Mouse (Mus musculus) cerebral cortex, adult 2 months (tissue): ENCODE results near the gene Erap1.

Experiments
- WGBS: fragments of 180-500 bp; shearing (Covaris S2); methylation state at CpG from one replicate; pipeline ENCODE4 v1.1.7; 2018; 5-methylcytosine and 5-hydroxymethylcytosine counted together

Erap1 gene

DNA sequence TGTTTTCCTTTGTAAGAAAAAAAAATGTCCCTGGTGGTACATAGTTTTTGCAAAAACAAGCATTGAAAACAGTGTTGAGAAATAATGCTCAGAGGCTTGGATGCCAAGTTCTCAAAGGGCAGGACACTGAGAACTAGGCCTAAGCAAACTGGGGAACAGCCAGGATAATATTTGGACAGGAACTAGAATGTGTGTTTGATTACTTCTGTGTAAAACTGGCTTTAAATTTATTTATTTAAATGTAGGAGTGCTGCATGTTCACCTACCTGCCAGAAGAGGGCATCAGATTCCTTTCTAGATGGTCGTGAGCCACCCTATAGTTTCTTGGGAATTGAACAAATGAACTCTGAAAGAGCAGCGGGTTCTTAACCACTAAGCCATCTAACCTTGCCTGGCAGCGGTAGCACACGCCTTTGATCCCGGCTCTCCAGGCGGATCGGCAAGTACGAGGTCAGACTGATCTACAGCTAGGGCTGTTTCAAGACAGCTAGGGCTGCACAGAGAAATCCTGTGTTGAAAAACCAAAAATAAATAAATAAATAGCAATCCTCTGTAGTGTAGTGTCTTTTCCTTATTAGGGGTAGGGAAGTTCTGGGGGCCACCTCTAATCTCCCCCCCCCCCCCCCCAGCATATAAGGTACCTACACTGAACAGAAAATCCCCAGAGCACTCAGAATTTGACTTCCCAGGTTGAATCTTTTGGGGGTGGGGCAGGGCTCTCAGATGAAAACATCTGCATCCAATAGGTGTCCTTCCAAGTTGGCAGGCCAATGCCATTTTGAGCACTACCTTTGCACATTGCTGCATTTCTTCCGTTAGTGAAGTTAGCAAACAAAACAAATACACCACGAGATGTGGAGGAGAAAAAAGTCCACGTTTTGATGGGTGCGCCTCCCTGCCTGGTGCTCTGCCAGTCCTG is at the start of gene Erap1:
TSS of gene Erap1 (plus strand) at position 776 of the 919 bp plus-strand sequence.
- under 1% methylated on average over 12 of the region's 12 CpGs for WGBS

DNA sequence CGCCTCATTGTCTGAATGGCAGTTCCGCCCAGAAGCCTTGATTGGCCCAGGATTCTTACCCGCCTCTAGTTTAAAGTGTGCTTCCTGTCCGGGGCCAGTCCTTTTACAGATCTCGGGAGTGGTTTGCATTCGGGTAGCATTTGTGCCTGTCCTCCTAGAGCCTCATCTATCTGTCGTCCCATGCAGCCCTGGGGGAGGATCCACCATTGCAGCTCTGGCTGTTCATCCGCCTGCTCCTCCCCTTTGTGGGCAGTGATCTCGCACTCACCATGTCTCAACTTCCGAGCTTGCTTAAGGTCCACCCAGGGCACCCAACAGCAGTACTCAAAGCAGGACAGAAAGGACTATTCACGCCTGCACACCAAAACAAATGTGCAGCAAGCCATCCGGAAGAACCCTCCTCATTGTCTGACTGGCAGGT is 48.0 kb upstream of the Erap1 start:
- WGBS = 57% methylated on average over 12 of the region's 12 CpGs

DNA sequence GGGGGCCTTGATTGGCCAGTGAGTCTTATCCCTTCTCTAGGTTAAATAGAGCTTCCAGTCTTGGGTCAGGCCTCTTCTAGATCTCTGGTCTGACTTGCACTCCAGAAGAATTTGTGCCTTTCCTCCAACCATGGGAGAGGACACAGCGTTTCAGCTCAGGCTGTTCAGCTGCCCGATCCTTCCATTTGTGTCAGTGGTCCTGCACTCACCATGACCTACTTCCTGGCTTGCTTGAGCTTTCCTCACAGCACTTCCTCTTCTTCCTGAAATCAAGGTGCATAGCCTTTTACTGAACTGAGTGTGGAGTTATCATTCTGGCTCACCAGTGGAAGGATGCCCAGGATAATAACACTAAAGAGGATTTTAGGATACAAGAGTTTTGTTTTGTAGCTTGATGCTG is 47.5 kb upstream of the Erap1 start:
- WGBS = 79% methylated on average over 2 of the region's 2 CpGs

DNA sequence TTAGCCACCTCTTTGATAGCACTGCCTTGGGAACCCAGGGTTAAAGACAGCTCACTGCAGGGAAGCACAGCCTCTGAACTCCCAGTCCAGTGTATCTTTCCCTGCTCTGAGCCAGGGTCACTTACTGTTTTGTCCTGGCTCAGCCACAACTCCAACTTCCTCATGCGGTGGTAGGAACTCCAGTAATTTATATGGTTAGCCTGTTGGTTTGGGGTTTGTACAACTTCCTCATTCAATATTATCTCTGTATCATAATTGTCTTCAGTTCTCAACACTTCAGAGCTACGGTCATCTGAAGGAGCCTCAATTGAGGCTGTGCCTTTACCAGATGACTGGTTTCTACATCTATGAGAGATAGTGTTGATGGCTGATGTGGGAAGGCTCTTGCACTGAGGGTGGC is 42.3 kb upstream of the Erap1 start:
- 84% methylated on average over 2 of the region's 2 CpGs for WGBS

DNA sequence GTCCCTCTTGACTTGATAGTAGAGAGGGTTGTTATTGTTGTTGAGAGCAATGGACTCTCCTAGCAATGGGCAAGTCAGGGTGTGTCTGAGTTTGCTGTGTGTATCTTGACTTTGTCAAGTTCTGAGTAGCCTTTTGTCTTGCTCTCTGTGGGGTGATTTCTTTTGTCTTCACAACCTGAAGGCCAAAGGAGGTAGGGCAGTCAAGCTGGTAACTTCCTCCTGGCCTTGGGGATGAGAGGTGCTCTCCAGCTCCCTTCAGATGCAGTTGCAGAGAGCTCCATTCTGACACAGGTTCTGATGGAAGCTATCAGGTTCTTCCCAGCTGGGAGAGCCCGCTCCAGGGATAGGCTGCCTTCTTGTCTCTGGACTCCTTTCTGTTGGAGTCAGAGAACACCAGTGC is 37.6 kb upstream of the Erap1 start:
- 81% methylated on average over 1 of the region's 1 CpGs for WGBS

DNA sequence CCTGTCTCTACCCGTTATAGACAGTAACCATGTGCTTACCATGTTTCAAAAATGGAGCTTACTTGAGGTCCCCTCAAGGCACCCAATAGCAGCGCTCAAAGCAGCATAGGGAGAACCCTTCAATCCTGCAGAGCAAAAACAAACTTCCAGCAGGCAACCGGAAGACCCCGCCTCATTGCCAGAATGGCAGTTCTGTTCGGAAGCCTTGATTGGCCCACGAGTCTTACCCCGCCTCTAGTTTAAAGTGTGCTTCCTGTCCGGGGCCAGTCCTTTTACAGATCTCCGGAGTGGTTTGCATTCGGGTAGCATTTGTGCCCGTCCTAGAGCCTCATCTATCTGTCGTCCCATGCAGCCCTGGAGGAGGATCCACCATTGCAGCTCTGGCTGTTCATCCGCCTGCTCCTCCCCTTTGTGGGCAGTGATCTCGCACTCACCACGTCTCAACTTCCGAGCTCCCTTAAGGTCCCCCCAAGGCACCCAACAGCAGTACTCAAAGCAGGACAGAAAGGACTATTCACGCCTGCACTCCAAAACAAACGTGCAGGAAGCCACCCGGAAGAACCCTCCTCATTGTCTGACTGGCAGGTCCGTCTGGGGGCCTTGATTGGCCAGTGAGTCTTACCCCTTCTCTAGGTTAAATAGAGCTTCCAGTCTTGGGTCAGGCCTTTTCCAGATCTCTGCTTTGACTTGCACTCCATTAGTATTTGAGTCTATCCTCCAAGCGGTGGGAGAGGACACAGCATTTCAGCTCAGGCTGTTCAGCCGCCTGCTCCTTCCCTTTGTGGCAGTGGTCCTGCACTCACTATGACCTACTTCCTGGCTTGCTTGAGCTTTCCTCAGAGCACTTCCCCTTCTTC is 22.0 kb upstream of the Erap1 start:
- 8% methylated on average over 22 of the region's 22 CpGs for WGBS

DNA sequence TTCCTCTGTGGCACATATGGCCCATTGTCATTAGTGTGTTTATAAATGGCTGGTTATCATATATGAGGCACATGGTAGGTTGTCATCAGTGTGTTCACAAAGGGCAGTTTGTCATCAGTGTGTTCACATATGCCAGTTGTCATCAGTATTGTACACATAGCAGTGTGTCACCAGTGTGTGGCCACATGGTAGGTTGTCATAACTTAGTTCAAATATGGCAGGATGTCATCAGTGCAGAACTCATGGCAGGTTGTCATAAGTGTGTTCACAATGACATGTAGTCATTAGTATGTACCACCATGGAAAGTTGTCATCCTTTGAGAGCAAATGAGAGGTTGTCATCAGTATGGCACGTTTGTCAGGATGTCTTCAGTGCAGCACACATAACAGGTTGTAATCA is 7.0 kb upstream of the Erap1 start:
- 53% methylated on average over 1 of the region's 1 CpGs for WGBS

DNA sequence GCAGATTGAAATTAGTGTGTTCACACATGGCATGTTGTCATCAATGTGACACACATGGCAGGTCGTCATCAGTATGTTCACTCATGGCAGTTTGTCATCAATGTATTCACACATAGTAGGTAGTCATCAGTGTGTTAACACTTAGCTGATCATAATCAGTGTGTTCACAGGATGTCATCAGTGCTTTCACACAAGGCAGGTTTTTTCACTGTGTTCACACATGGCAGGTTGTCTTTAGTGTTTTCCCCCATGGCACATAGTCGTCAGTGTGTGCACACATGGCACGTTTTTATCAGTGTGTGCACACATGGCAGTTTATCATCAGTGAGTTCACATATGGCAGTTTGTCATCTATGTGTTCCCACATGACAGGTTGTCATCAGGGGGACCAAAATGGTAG is 6.5 kb upstream of the Erap1 start:
- 71% methylated on average over 3 of the region's 3 CpGs for WGBS

DNA sequence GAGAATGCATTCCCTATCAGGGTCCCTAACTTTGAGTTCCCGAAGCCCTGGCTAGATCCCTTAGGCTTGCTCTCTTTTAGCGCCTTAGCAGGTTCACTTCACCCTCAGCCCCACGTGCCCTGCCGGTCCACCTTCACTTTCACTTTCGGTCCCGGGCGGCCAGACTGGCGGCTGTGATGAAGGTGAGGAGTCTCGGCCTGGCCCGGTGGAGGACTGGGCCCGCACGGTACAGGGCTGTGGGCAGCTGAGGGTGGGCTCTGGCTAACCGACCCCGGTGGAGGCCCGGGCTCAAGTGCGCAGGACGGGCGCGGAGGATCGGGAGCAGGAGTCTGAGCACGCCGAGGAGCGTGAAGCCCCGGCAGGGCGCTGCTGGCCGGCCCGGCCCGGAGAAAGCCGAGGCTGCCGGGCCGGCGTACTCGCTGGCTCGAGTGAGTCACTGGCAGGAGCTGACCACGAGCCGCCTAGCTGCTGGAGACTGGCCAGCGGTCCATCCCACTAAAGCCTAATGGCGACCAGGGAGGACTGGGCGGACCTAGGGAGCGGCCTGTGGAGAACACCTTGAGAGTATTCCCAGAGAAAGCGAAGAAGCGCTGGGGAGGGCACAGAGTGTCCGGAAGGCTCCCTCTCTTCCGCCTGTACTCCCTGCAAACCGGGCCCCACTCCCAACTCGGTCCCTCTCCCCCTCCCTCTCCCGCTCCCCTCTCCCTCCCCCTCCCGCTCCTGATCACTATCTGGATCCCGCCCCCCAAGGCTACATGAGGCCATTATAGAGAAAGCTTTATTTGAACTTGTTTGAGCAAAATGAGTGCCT is 549 bp downstream of the Erap1 start:
- WGBS = under 1% methylated on average over 46 of the region's 49 CpGs

DNA sequence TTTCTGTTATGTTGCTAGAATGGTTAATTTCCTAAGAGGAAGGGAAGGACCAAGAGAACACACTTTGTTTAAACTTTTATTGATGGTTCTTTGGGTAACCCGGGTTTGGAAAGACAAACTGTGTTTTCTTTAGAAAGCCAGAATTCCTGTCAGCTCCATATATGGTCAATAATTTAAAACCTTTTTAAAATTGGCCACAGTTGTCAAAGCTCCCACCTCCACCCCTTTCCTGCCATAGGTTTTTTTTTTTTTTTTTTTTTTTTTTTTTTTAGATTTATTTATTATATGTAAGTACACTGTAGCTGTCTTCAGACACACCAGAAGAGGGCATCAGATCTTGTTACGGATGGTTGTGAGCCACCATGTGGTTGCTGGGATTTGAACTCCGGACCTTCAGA is 1.2 kb downstream of the Erap1 start:
- WGBS = 41% methylated on average over 3 of the region's 3 CpGs

DNA sequence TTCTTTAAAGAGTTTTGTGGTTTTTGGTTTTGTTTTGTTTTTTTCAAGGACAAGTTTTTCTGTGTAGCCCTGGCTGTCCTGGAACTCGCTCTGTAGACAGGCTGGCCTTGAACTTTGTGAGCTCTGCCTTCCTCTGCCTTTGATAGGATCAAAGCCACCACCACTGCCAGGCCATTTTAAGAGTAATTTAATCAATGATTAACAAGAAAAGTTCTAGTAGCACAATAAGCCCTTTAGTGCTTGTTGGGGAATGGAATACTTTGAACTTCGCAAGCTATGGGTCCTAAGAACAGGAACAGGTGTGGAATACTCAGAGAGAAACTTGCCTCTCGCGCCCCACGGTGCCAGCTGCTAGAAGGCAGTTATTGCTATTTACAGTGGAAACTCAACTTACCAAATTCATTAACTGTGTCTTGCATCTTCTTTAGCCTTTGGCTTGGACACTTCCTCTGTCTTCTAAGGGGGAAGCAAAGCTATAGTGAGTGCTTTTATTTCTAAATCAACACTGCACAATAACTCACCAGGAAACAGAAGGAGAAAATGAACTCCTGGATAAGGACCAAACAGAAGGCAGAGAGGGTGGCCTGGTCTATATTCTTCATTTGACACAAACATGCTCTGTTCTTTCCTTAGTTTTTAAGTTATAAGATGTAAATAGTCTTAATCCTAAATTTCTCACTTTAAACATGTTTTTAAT is 56.3 kb downstream of the Erap1 start:
- 86% methylated on average over 5 of the region's 5 CpGs for WGBS

DNA sequence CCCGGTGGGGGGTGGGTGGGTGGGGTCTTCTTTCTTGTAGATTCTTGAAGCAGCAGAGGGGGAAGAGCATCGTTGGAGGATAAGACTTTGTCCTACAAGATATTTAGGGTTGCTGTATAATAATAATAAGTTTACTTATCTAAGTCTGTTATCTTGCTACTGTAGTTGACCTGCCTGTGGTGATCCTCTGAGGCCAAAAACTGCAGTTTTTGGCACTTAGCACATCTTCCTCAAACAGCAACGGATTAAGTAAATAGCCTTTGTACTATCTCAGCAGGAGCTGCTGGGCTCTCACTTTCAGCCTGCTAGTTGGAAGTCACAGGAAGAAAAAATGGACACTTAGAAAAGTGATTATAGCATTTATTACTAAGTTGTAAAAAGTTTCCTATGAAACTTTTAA is 56.9 kb downstream of the Erap1 start:
- 60% methylated on average over 3 of the region's 3 CpGs for WGBS

DNA sequence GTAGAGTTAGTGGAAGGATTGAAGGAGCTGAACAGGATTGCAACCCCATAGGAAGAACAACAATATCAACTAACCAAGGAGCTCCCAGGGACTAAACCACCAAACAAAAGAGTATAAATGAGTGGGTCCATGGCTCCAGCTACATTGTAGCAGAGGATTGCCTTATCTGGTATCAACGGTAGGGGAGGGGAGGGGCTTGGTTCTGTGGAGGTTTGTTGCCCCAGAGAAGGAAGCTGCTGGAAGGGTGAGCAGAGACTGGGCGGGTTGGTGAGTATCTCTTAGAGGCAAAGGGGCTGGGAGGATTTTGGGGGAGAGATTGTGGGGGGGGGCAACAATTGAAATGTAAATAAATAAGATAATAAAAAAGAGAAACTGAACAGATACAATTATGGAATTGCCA is 79.6 kb downstream of the Erap1 start:
- whole genome bisulfite sequencing = 96% methylated on average over 2 of the region's 2 CpGs

DNA sequence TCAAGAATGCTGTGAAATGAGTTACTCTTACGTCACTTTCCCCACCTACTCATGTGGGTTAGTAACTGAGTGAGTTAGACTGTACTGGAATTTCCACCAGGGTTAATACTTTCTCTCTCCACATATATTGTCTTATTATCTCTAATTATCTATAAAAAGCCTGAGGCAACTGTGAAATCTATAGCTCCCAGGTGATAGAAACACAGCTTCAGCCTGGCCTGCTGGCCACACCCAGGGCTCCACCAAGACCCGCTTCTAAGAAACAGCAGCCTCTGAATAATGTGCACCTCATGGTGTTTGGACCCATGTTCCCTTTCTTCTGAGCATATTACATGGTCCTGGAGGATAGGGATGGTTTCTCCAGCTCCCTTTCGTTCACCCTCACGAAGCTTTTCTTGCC is 94.4 kb downstream of the Erap1 start:
- 87% methylated on average over 4 of the region's 4 CpGs for WGBS

DNA sequence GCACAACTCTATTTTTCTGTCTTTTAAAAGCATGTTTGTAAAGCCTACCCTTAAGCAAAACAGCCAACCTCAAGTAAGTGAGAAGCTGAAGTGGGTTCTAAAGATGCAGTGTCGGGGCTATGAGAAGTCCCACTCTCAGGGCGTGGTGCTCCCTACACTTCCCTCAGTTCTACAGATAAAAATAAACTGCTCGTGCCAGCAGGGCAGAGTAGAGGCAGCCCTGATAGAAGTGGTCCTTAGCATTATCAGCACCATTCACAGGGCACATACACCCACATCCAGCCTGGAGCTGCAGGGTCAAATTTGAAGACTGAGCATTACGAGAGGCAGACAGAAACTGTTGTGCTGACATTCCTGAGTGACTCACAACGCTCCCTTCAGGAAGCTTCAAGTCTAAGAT is 96.5 kb downstream of the Erap1 start:
- 89% methylated on average over 5 of the region's 5 CpGs for WGBS

DNA sequence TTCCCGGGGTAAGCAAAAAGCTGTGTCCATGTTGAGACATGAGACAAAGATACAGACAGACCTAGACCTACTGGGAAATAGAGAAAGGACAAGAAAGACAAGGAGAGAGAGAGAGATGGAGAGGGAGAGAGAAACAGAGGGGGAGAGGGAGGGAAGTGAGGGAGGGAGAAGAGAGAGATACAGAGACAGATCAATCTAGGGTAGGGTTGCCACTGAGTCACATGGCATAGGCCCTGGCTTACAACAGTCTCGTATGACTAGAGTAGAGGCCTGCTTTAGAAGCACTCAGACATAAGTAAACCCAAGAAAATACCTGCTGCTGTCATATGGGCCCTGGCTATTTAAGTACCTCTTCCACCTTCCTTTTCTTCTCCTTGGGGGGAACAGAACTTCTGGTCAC is 97.0 kb downstream of the Erap1 start:
- 90% methylated on average over 2 of the region's 2 CpGs for WGBS
